Mouse (Mus musculus): ENCODE measurements around the gene Atp1b1.

Atp1b1 gene

DNA sequence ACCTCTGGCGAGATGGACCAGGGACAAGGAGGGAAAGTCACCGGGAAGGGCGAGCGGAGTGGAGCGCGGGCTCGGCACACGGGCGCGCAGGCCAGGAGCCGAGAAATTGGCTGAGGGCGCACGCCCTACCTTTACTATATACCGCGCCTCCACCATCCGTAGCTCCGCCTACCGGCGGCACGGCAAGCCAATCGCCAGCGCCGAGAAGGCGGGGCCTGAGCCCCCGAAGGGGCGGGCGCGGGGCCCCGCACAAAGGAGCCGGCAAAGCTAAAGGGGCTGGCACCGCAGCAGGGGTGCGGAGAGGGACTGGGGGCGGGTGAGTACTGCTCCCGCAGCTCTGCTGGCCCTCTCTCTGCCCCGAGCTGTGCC is at the start of gene Atp1b1:
Gene Atp1b1 (minus strand): TSS at position 111 of the 369 bp plus-strand sequence.
- in situ Hi-C loops (cut with MboI, MseI), result loop anchor here (10.0 kb wide), 1 partner anchor 1247 kb away; the partner anchor contains the start of gene Rcsd1

DNA sequence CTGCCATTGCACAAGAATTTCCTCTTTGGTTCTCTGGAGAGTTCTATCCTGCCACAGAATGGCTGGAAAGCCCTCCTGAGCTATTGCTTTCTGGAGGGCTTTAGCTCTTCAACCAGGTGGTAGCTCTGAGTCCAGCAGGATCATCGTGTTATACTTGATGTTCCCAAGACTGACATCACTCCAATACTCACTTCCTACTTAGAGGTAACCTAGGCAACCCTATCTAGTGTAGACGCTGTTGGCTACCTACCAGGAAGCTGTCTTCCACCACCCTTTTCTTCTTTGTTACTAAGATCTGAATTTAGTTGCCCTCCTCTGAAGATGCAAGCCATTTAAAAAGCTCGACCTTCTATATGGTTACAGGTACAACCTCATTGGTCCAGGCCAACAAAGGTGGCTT is 46.9 kb upstream of the Atp1b1 start:
- in situ Hi-C loops (cut with MboI, MseI), result no loop called here

- in situ Hi-C loops (cut with MboI, MseI), result no loop called here
Measured at GRCm38 (mm10) chr1:164503140-164503730, 45.1 kb upstream of the Atp1b1 start.

GRCm38 (mm10) chr1:164502231-164502630 is 44.1 kb upstream of the Atp1b1 start:
- in situ Hi-C loops (cut with MboI, MseI), result no loop called here

GRCm38 (mm10) chr1:164494741-164495512 is 36.8 kb upstream of the Atp1b1 start:
- in situ Hi-C loops (cut with MboI, MseI), result no loop called here

DNA sequence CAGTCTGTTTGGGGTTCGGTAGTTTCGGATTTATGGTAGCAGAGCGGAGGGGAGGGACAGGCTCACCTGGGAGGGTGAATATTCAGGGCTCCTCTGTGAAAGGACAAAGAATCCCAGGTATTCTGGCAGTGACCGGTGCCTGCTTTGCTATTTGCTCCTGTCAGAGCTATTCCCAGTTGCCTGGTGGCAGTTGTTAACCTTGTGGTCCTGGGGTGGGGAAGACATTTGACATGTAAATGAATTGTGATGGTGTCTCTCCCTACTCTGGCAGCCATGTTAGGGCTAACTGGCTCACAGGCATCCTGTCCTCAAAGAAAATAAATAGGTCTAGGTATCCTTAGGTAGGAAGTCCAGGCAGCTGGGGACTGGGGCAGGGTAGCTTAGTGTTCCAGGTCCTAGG is 36.1 kb upstream of the Atp1b1 start:
- in situ Hi-C loops (cut with MboI, MseI), result no loop called here

DNA sequence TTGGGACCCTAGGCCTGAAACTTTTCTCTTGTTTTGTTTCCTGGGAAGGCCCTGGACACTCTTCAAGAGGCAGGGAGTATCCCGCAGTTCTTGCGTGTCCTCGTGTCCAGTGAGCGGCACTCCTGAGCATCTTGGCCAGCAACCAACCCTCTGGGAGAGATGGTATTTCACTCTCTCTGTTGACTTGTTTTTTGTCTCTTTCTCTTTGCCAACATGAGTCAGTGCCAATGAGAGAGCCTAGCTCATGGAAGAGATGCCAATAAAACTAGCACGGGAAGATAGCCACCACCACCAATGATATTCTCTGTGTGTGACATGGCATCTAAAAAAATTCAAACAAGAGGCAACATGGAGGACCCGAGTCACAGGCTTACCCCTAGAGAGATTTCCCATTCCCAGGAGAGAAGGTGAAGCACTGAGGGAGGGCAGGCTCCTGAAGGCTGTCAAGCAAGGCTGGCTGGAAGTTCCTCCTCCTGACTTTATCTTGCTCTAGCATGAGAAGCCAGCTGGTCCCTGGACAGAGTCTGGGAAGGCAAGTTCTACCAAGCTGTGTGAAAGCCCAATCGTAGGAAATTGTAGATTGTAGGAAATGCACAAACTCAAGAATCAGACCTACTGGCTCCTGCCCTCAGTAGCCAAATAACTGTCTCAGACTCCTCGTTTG is 35.0 kb upstream of the Atp1b1 start:
- in situ Hi-C loops (cut with MboI, MseI), result no loop called here

DNA sequence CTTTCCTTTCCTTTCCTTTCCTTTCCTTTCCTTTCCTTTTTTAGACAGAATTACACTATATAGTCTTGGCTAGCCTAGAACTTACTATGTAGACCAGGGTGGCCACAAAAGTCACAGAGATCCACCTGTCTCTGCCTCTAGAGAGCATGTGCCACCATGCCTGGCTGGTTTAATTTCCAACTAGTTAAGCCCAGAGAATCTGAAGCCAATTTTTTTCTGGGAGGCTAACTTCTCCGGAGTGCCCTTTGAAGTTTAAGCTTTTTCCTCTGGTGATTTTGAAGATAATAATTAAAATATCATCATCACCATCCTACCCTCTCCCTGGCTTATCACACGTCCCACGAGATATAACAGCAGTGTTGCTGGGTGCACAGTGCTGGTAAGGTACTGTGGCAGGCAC is 34.3 kb upstream of the Atp1b1 start:
- in situ Hi-C loops (cut with MboI, MseI), result no loop called here

- in situ Hi-C loops (cut with MboI, MseI), result no loop called here
Measured at GRCm38 (mm10) chr1:164489961-164490594, 31.9 kb upstream of the Atp1b1 start.

DNA sequence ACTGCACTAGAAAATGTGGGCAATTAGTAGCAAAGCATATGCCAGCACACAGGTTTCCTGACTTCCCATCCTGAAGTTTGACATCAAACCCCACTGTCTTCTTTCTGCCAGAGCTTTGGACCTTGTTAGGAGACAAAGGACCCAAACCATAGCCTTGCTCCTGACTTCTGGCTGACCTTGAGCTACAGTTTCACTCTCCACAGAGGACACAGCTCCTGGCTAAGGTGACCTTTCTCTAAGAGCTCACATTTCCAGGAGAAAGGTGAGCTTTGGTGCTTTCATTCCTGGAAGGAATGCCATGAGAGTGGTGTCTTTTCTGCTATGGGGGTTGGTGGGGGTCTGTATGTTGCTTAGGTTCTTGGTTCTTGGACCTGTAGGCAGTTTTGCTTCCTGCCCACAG is 25.6 kb upstream of the Atp1b1 start:
- in situ Hi-C loops (cut with MboI, MseI), result no loop called here

DNA sequence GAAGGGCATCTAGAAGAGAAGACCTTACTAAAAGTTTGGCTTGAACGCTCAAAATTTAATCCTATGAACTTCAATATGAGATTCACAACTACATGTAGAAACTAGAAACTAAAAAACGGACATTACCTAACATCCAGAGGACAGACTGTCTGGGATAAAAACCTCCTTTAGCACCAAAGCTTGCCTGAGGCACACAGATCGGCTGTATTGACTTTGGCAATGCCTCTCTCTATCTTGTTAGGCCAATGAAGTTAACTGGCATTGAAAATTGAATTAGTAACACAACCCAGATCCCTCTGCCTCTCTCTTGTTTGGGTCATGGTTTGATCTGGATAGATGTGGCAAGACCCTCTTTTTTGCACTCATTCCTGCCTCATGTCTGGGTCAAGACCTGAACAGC is 24.7 kb upstream of the Atp1b1 start:
- in situ Hi-C loops (cut with MboI, MseI), result no loop called here

DNA sequence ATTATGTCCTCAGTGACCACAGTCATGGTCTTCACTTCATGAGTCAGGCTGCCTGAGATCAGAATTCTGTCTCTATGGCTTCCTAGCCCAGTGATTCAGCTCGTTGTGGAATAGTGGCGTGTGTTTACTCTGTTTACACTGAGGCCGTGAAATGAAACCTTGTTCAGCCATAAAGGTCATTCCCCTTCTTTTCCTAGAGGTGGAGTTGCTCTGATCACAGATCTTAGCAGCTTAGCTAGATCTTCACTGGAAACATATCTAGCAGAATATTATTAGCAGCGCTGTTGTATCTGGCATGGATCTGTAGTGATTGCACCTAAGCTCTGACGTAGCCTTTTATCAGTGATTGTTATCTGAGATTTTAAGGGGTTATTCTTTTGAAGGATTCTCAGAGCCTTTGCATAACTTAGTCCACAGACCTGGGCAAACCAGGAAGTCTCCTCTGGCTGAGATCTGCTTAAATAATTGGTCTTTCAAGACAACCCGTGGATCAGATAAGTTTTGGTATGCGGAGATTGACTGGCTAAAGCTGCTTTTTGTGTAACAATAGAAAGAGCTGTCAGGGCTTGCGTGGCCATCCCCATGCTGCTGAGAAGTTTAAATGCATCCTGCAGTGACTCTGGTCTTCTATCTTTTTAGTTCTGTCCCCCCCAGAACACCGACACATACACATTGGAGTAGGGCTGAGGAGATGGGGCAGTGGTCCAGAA is 23.6 kb upstream of the Atp1b1 start:
- in situ Hi-C loops (cut with MboI, MseI), result no loop called here

- in situ Hi-C loops (cut with MboI, MseI), result no loop called here
Measured at GRCm38 (mm10) chr1:164480755-164481644, 22.8 kb upstream of the Atp1b1 start.

DNA sequence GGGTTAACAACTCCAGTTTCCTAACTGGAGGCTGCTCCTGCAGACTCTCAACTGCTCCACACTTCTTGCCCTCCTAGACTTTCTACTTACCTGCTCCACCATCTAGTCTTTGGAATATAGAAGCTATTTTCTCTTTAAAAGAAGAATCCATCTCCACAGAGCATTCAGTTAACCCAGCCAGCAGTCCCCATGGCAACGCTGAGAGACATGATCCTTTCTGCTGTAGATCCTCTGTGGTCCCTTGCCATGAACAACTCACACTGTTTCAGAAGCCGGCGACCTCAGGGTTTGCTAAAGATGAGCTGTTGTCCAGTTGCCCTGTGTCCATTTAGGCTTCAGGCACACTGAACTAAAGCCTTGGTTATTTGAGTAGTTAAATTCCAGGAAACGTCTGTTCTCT is 17.7 kb upstream of the Atp1b1 start:
- in situ Hi-C loops (cut with MboI, MseI), result no loop called here

DNA sequence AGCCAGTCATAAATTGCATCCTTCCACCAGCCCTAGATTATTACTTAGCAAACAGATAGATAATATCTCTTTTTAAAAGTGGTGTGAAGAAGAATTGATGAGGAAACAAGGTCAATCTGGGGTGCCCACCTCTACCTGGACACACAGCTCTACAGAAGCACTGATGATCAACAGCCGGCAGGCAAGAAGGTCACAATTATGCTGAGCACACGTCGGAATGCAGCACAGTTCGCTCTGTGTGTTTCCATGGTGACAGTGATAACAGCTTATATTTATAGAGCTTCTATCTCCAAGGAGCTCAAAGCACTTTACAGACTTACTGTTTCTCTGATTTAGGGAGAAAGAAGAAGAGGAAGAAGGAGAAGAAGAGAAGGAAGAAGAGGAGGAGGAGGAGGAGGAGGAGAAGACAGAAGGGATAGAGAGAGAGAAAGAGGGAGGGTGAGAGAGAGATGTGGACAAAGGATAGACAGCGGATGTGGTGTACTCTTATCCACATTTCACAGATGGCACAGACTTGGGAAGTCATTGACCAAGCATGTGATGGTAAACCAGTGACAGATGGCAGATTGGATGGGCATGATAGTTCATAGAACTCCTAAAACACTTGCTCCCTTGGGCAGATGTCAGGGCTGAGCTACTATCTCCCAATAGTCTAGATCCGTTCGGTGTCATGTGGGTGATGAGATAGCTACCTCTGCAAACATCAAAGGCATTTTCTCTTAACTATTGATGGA is 16.8 kb upstream of the Atp1b1 start:
- in situ Hi-C loops (cut with MboI, MseI), result no loop called here

DNA sequence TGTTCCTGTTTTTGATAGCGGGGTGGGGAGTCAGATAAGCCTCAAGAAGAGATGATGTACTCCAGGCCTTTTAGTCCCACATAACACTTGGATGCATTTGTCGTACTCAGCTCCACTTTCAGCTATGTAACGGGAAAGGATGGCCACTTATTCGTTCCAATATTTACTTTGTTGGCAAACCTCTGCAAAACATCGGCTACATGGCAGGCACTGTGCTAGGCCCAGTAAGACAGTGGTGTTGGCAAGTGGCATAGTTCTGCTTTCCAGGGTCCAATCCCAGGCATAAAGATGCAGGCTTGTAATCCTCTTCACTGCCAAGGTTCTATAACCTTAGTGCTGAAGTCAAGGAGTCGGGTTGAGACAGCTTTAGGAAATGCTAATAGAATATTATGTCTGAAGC is 16.2 kb upstream of the Atp1b1 start:
- in situ Hi-C loops (cut with MboI, MseI), result no loop called here

DNA sequence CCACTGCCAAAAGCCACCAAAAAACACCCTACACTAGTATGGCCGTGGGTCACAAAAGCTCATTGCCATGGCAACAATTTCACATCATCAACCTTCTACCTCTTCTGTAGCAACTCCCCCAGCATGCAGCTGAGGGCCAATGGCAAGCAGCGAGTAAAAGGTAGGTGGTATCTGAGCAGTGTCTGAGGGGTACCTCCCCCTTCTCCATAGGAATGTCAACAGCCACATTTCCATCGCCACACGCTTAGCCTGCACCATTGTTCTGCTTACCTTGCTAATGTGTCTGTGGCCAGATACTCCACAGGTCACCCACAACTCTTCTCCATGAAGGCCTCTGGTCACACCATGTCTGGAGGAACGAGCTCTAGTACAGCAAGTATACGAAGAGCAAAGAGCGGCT is 15.2 kb upstream of the Atp1b1 start:
- in situ Hi-C loops (cut with MboI, MseI), result no loop called here

GRCm38 (mm10) chr1:164471632-164472031 is 13.5 kb upstream of the Atp1b1 start:
- in situ Hi-C loops (cut with MboI, MseI), result no loop called here

- in situ Hi-C loops (cut with MboI, MseI), result no loop called here
Measured at GRCm38 (mm10) chr1:164470985-164471384, 12.8 kb upstream of the Atp1b1 start.

- in situ Hi-C loops (cut with MboI, MseI), result no loop called here
Measured at GRCm38 (mm10) chr1:164468329-164468728, 10.2 kb upstream of the Atp1b1 start.
